Mouse (Mus musculus): ENCODE measurements around the gene Pdzd2. TPM values are rescaled to one million over a fixed set of nuclear protein-coding genes. Genes with fewer than 3 reads are reported as not detected.

Gene Pdzd2
- 10 to 100 TPM; 15.5 to 20.4 TPM for total RNA-seq (2021)
- long read RNA-seq, experiment 1, partial matches to known transcripts: 0 of 5 reads
- long read RNA-seq, experiment 1, other reads (novel, unspliced or antisense): 5 of 5 reads
- long read RNA-seq, experiment 2, partial matches to known transcripts: 4 of 8 reads
- long read RNA-seq, experiment 2, other reads (novel, unspliced or antisense): 1 of 8 reads

- peak; percentile 69 to 76 for DNase-seq (ENCODE audit: low spot score in 2 of 2)
These were observed at the start of gene Pdzd2 for GRCm38 (mm10) chr15:12739277-12740247. Gene Pdzd2 (minus strand): TSS chr15:12739924.

GRCm38 (mm10) chr15:12789406-12789867, 49.7 kb upstream of the Pdzd2 start:
- DNase-seq (ENCODE audit: low spot score in 2 of 2): no peak

DNA sequence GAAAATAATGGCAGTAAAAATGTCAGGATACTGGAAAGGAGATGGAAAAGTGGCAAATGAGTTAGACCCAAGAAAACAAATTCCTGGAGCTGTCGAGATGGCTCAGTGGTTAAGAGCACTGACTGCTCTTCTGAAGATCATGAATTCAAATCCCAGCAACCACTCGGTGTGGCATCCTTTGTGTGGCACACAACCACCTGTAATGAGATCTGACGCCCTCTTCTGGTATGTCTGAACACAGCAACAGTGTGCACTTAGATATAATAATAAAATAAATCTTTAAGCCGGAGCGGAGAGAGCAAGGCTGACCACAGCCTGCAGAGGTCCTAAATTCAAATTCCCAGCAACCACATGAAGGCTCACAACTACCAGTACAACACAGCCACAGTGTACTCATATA, 48.8 kb upstream of the Pdzd2 start:
- DNase-seq (ENCODE audit: low spot score in 2 of 2): no peak

DNA sequence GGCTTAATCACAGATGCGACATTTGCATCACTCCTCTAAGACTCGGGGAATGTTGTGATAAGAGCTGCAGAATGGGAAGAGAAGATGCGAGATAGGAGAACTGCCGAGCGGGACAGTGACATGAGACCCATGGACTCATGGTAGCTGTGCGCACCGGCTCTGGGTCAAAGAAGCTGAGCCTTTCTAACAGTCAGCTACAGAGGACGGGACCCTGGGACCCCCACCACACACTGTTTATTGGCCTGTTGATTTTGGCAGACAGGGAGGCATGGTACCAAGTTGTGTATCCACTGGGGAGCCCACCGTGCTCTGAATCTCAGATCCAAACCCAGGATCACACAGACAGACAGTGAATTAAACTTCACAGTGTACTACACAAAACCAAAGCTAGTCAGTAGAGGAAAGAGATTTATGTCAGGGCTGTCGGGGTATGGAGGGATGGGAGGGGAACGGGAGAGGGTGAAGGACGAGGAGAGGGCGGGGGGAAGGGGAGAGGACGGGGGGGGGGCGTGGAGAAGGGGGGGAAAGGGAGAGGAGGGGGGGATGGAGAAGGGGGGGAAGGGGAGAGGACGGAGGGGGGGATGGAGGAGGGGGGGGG, 42.1 kb upstream of the Pdzd2 start:
- no peak for DNase-seq (ENCODE audit: low spot score in 2 of 2)

DNA sequence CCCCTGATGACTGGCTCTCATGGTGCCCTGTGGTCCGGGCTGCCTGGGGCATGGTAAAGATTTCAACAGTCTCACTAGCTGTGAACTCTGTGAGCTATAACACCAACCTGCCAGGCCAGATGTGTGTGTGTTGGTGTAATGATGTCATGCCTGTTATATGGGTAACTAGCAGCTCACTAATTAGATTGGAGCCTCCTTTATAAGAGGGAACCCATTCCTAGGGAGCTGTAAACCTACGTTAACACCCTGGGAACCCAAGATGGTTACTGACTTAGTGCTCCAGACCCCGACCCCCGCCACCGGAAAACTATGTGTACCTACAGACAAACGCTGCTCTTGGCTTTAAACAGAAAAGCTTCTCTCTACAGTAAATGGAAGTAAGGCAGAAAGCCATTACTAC, 41.6 kb upstream of the Pdzd2 start:
- no peak for DNase-seq (ENCODE audit: low spot score in 2 of 2)

DNA sequence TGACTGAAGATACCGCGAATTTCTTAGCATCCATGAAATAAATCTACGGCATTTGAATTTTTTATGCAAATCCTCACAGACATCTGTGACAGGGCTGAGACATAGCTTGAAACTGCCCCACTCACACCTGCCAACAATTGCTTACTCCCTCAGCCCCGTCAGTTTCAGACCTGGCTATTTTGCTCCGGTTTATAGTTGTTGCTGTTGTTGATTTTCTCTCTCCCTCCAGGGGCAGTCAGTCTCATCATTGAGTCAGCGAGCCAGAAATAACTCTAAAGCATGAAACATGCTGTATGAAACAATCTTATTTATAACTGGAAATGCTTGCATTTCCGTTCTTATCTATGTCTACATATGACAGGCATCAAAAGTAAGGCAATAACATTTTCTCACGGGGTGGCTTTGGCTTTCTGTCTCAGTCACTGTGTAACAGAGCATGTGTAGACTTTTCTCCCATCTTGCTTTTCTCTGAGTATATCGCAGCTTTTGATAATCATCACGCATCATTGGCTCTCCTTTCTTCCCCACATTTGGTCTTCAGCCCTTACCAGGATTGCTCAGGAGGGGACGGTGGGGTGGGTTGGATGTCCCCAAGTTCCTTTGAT, 34.5 kb upstream of the Pdzd2 start:
- no peak for DNase-seq (ENCODE audit: low spot score in 2 of 2)

DNA sequence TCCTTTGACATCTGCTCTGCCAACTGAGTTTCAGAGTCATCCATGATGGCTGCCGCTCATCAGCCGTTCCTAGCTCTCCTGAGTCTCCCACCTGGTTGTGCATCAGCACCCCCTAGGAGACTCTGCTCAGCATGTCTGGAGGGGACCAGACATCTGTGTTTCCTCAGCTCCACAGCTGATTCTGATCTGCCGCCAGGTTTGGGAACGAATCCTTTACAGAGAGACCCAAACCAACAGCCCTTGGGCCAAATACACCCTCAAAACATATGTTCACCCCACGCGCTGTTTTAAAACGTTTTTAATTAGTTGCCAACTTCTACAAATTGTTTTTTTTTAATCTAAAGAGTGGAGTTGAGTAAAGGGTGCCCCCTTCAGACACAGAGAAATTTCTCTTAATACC, 31.2 kb upstream of the Pdzd2 start:
- DNase-seq (ENCODE audit: low spot score in 2 of 2): no peak

GRCm38 (mm10) chr15:12766848-12767247, 27.1 kb upstream of the Pdzd2 start:
- DNase-seq (ENCODE audit: low spot score in 2 of 2): no peak

DNA sequence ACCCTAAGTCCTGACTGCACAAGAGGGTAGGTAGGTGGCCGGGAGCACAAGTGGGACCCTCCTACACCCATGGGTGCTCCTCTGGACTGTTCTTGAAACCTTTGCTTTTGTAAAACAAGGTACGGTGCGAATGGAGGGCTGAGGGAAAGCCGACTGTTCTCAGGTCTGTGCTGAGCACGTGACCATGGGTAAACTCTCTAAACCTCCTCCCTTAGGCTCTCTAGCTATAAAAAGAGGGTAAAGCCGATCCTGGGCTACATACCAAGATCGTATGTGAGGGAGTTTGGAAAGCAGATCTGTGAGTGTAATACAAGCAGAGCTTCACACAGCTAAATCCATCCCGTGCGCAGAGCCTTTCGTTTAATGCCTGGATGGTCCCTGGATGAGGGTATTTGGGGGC, 23.4 kb upstream of the Pdzd2 start:
- DNase-seq (ENCODE audit: low spot score in 2 of 2): no peak

DNA sequence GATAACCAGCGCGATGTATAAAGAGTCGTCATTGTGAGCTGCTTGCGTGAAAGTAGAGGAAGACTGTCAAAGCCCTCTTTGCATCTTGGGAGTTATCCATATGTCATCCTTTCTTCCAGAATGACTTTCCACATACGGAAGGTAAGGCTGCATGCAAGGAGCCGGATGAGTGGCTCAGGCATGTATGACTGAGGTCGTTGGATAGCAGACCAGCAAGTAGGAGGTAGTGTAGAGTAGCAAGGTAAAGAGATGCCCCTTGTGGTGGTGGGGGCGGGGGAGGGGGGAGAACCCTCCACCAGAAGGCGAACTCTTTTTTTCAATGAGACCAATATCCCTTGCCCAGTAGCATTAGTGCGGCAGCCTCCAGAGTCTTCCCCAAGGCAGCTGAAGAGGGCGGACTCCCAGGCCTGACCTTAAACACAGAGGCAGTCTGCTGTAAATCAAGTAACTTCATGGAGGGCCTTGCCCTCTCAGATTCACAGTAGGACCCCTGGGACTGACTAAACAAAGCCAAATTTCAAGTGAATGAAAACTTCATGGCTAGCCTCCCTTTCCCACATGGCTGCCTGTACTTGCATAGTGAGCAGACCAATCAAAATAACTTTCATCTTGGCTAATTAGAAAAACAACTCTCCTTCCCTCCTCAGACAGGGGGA, 22.7 kb upstream of the Pdzd2 start:
- DNase-seq (ENCODE audit: low spot score in 2 of 2): no peak

GRCm38 (mm10) chr15:12760747-12761146, 21.0 kb upstream of the Pdzd2 start:
- no peak for DNase-seq (ENCODE audit: low spot score in 2 of 2)

DNA sequence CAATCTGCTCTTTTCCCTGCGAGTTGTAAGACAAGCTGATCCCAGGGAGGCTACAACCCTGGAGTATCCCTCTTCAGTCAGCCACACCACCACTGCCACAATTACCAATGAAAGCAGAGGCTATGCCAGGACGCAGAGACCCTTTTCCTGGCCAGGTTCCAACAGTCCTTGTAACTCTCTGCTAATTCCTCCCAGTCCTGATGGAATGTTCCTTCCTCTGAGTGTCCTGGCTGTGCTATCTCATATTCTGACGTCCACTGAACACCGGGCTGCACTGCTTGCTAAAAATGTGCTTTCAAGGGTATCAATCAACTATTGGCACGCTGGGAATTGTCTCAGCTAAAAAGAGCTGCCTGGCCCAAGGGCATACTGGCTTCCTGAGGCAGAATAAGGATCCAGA, 18.7 kb upstream of the Pdzd2 start:
- no peak for DNase-seq (ENCODE audit: low spot score in 2 of 2)

GRCm38 (mm10) chr15:12757757-12758156, 18.0 kb upstream of the Pdzd2 start:
- DNase-seq (ENCODE audit: low spot score in 2 of 2): no peak

GRCm38 (mm10) chr15:12753201-12753600, 13.5 kb upstream of the Pdzd2 start:
- DNase-seq (ENCODE audit: low spot score in 2 of 2): no peak

- DNase-seq (ENCODE audit: low spot score in 2 of 2): no peak
These were observed 11.2 kb upstream of the Pdzd2 start for GRCm38 (mm10) chr15:12750963-12751362.

GRCm38 (mm10) chr15:12749549-12750301, 10.0 kb upstream of the Pdzd2 start:
- DNase-seq (ENCODE audit: low spot score in 2 of 2): no peak

GRCm38 (mm10) chr15:12742117-12742906, 2.6 kb upstream of the Pdzd2 start:
- DNase-seq (ENCODE audit: low spot score in 2 of 2): no peak

DNA sequence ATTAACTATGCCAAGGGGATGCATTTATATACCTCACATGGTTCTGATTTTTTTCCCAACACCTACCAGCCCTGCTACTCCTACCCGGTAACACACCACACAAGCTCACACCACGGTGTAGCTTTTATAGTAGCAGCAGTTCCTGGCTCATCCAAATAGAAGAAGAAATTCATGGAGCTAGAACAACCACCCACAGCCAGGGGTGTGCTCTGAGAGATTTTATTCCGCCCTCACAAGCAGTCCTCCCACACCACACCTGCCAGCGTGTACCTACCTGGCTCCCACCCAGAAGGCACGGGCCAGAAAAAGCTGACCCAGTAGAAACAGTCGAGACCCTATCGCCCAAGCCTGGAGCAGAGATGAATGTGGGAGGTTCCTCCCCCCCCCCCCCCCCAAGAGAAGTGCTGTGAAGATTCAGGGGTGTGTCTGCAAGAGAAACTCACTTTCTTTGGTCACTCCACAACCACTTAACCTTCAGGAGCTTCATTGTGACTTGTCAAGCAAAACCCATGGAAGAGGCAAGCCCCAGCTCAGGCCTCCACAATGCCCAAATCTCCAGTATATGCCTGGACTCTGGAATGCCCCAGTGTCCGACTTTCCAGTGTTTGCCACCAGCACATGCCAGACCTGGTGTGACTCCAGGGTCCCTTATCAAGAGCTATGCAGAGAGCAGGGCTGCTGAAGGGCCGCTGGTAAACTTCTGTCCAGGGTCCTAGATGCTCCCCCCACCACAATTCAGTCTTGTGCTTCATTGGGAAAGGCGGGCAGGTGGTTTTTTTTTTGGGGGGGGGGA, 1.2 kb downstream of the Pdzd2 start:
- DNase-seq (ENCODE audit: low spot score in 2 of 2): no peak

DNA sequence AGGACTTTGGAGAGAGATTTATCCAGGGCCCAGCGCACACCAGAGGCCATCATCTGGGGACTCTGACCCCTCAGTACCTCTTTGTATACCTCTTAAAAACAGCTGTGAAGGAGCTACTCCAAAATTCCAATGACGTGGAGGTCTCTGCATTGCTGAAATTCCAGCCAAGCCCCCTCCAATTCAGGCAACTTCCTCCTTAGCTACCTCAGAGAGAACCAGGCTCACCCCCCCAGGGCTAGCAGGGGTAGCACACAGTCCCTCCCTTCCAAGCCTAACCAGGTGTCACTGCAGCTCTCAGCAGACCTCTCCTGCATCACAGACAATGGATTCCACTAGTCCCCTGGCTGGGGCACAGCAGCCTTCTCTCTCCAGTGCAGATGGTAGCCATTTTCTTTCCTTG, 4.5 kb downstream of the Pdzd2 start:
- no peak for DNase-seq (ENCODE audit: low spot score in 2 of 2)

All from adrenal gland, postnatal 4 days (tissue).